Comparison of ENCODE assay signal across 17 mouse cellular contexts in the genomic region with DNA sequence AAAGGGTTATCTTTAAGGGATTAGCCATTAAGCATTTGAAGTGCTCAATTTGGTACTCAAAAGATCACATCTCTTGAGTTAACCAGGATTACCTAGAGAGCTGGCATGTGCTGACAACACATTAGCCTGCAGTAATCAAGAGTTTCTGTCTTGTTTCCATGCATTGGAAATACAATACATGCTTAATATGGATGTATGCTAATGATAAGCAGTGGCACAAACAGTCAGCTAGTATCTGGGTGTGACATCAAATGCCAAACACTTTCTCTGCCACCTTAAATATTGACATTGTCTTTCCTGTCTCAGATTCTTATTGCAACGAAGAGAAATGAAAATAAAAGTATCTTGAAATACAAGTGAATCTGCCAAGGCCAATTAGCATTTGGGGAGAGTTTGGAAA.
"Had no signal": no experiment of that assay in that cellular context is flagged by ENCODE, and none has a peak within 500 bp of the region (broad histone marks: within the 10 kb centered on the region; RNA-seq: fewer than 3 reads in every experiment).

No protein-coding gene starts in this region.

- H3K4me2 ChIP-seq: lung, embryonic 14.5 days; midbrain, embryonic 13.5 days; neural tube, embryonic 13.5 days had no signal

- H3K4me3 ChIP-seq: layer of hippocampus, adult 2 months; midbrain, embryonic 10.5 days; midbrain, embryonic 13.5 days; myocyte; neural tube, embryonic 13.5 days had no signal

- H3K9me3 ChIP-seq: midbrain, embryonic 10.5 days; midbrain, embryonic 13.5 days; neural tube, embryonic 13.5 days had no signal

- H3K9ac ChIP-seq: lung, embryonic 14.5 days; midbrain, embryonic 13.5 days; neural tube, embryonic 13.5 days had no signal

- DNase-seq: kidney, adult 2 months; kidney, postnatal 25 days; layer of hippocampus, adult 9-11 months; lung, embryonic 14.5 days; thymus, adult 18-20 months; thymus, postnatal 14 days; thymus, postnatal 4 days had no signal

- H3K27me3 ChIP-seq: midbrain, embryonic 13.5 days; neural tube, embryonic 13.5 days had no signal

- ATAC-seq: intestine, postnatal 0 days; lung, postnatal 0 days; midbrain, embryonic 13.5 days; midbrain, embryonic 16.5 days had no signal

- H3K36me3 ChIP-seq: midbrain, embryonic 10.5 days; midbrain, embryonic 13.5 days; neural tube, embryonic 13.5 days had no signal

- H3K27ac ChIP-seq: kidney, postnatal 0 days; layer of hippocampus, adult 2 months; macrophage; midbrain, embryonic 10.5 days; midbrain, embryonic 13.5 days; neural tube, embryonic 13.5 days had no signal
